Mouse (Mus musculus): ENCODE data around the gene Gm20388.

- no peak for TF ChIP-seq POLR2A (IDR thresholded peaks at IDR 0.05; ENCODE audit: extremely low read depth, insufficient read depth, low read length)
- TF ChIP-seq CTCF (IDR thresholded peaks at IDR 0.05; ENCODE audit: extremely low read depth, insufficient read depth, low read length): no peak
Observed at GRCm38 (mm10) chr8:121948321-121949145, 2037.9 kb downstream of the Gm20388 start.

All from cortical plate, adult 2 months (tissue).